Mouse (Mus musculus) spleen, postnatal 14 days (tissue): ENCODE data around the gene Eid3.

Experiments
- DNase-seq, 2 experiments: peaks; one replicate each; pipeline ENCODE4 v3.0.0; 2021 to 2022; ENCODE audit warnings: low spot score in 2 of 2

Eid3 gene

DNA sequence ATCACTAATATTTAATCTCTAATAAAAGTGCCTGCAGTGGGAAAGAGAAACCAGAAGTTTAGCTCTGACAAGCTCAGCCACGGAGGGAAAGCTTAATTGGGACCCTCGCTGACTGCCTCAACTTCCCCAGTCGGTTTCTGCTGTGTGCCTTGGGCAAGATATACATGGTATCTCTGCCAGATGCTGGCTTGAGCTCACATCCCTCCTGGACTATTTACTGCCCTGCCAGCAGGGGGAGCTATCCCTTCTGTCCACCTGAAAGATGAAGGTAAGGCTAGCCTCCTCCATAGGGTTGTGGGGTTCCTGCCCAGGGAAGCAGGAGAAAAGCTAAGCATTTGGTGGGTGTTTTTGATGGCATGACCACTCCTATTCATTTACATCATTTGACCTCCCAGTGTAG is 43.8 kb downstream of the Eid3 start:
- DNase-seq: peak in 1 of 2 experiments; percentile 44

DNA sequence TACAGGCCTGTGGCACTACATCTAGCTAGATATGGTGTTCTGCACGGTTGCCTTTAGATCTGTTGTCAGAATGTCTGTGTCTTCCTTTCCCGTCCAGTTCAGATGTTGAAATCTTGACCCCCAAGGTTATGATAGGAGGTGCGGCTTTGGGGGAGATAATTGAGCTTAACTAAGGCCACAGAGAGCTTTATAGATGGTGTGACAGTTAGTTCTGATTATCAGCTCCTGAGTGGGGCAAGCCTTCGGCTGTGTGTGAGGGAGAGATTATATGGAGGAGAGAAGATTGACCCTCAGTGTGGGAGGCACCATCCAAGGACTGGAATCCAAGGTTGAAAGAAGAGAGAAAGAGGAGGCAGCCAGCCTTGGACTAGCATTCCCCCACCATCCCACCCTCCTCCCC is 46.8 kb downstream of the Eid3 start:
- DNase-seq: no peak

DNA sequence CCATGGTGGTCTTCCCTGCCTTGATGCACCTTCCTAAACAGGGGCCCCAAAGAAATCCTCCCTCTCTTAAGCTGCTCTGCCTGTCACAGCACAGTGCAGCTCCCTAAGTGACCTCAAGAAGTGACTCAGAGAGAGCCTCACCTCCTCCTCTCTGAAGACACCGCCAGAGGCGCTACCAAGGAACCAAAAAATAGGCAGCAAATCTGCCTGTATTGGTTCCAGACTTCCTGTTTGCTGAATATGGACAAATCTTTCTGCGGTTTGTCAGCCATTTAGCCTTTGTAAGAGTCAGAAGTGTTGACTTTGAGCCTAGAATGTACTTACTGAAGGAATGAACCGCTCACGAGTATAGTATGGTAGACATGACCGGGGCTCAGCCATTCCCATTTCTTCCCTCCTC is 47.3 kb downstream of the Eid3 start:
- no peak for DNase-seq
